Mouse (Mus musculus) kidney, adult 2 months (tissue): ENCODE data around the gene Crebl2.

ENCODE experiments used
- CTCF ChIP-seq: fragments of 200-500 bp; conservative IDR thresholded peaks from 2 replicates; pipeline ENCODE4 v1.5.1; 2011; ENCODE audit warnings: low read depth, mild to moderate bottlenecking, control low read depth, low read length, moderate library complexity, mixed read lengths; ENCODE audit not compliant: insufficient read depth, insufficient read length
- POLR2A ChIP-seq: fragments of 200-500 bp; IDR thresholded peaks from one replicate; pipeline ENCODE4 v1.6.1; 2011; ENCODE audit warnings: low read depth, low read length, control low read depth

GRCm38 (mm10) chr6:134898095-134898965 is 68.4 kb downstream of the Crebl2 start, which contains the start of gene Gpr19:
- TF ChIP-seq POLR2A (peak; percentile 95), CTCF (0 out of 2 replicates have a peak, but pooled peaks have one; percentile 10)
